Mouse (Mus musculus): Measurements from ENCODE around the gene Gtf2f1. TPM values are rescaled to one million over a fixed set of nuclear protein-coding genes. Genes with fewer than 3 reads are reported as not detected.
"Not testable (repeated sequence)": the region's sequence is repeated elsewhere in the genome, so short reads cannot be mapped to it uniquely, and the experiment has no call there.

The Gtf2f1 gene
- polyA plus RNA-seq (2012; rRNA removed): 175 and 195 TPM in 2 replicates

GRCm38 (mm10) chr17:57011236-57012141 lies at the start of gene Gtf2f1, which contains the start of gene Gm17949:
Gene Gtf2f1 (minus strand): TSS chr17:57011288.
Gene Gm17949 (plus strand): TSS chr17:57011469.
- Histone ChIP-seq H3K27ac (ENCODE audit: control insufficient read depth, insufficient read depth, low read depth, low read length) (peak within 1 kb of the TSS; percentile 97), H3K27me3 (ENCODE audit: control insufficient read depth, insufficient read depth, low read length) (no peaks in the 10 kb centered on the region), H3K4me1 (ENCODE audit: control insufficient read depth, insufficient read depth, low read length) (peaks cover 5% of the 10 kb centered on the region), H3K36me3 (ENCODE audit: control insufficient read depth, insufficient read depth, low read length) (no peaks in the 10 kb centered on the region; the same call in 1 of the 2 replicates), H3K4me3 (ENCODE audit: control insufficient read depth, low read depth, low read length) (peak within 1 kb of the TSS; percentile 97)
- TF ChIP-seq POLR2A (IDR thresholded peaks at IDR 0.05; ENCODE audit: control insufficient read depth, low read depth, low read length) (peak; percentile 99), CTCF (IDR thresholded peaks at IDR 0.05; ENCODE audit: control insufficient read depth, insufficient read depth, insufficient replicate concordance, low read depth, low read length) (no peak)

DNA sequence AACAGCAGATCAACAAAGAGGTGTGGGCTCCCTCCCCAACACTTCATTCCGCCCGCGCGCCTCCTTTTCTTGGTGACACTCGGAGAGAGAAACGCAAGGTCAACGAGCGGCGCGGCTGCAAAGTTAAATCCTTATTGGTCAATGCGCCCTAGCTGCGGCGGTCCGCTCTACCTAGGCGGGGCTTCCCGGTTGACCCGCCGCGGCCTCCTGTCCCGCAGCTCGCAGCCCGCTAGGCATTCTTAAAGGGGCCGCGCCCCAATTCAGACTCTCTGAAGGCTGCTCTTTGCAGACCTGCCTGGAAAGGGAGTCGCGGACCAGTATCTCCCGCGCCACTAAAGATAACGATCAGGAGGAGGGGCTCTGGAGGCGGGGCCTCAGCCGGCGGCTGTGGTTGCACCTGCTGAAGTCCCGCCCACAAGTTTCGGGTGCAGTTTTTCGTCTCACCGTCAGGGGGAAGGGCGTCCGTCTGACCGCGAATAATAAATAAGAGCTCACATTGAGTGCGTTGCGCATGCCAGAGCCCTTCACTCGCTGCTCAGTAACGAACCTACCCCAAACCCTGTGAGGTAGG lies 49.2 kb upstream of the Gtf2f1 start:
- Histone ChIP-seq H3K27me3 (ENCODE audit: control insufficient read depth, insufficient read depth, low read length) (no peaks in the 10 kb centered on the region; the same call in 1 of the 2 replicates), H3K36me3 (ENCODE audit: control insufficient read depth, insufficient read depth, low read length) (no peaks in the 10 kb centered on the region), H3K4me3 (ENCODE audit: control insufficient read depth, low read depth, low read length) (peak overlapping the region; percentile 86), H3K27ac (ENCODE audit: control insufficient read depth, insufficient read depth, low read depth, low read length) (peak overlapping the region; percentile 59; the same call in 1 of the 2 replicates), H3K4me1 (ENCODE audit: control insufficient read depth, insufficient read depth, low read length) (peaks cover 19% of the 10 kb centered on the region)
- TF ChIP-seq CTCF (IDR thresholded peaks at IDR 0.05; ENCODE audit: control insufficient read depth, insufficient read depth, insufficient replicate concordance, low read depth, low read length) (peak; percentile 59), POLR2A (IDR thresholded peaks at IDR 0.05; ENCODE audit: control insufficient read depth, low read depth, low read length) (0 out of 2 replicates have a peak, but pooled peaks have one; percentile 14)

DNA sequence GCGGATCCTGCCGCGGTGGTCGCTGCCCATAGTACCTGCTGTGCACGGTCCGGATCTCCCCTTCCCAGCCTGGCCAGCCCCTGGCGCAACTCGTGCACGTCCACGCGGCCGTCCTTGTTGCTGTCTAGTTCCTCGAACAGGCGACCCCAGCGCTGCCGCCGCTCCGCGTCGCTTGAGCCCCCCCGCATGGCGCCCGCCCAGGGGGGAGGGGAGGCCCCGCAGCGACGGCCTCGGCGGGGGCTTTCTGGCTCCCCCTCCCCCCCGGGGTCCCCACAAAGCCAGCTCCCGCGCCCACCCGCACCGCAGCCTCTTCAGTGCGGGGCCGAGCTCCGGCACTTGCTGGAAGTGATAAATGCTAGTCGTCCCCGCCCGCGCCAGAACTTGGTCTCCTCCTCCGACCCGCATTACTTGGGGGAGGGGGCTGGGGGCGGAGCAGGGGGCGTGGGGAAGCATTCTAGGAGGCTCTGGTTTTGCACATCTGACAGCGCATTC lies 48.4 kb upstream of the Gtf2f1 start, which contains the start of gene Slc25a23:
Gene Slc25a23 (minus strand): TSS at position 378 of the 492 bp plus-strand sequence.
- Histone ChIP-seq H3K4me1 (ENCODE audit: control insufficient read depth, insufficient read depth, low read length) (peaks cover 21% of the 10 kb centered on the region), H3K27me3 (ENCODE audit: control insufficient read depth, insufficient read depth, low read length) (no peaks in the 10 kb centered on the region; the same call in 1 of the 2 replicates), H3K4me3 (ENCODE audit: control insufficient read depth, low read depth, low read length) (peak within 1 kb of the TSS; percentile 91), H3K36me3 (ENCODE audit: control insufficient read depth, insufficient read depth, low read length) (no peaks in the 10 kb centered on the region), H3K27ac (ENCODE audit: control insufficient read depth, insufficient read depth, low read depth, low read length) (peak within 1 kb of the TSS; percentile 59; the same call in 1 of the 2 replicates)
- TF ChIP-seq CTCF (IDR thresholded peaks at IDR 0.05; ENCODE audit: control insufficient read depth, insufficient read depth, insufficient replicate concordance, low read depth, low read length) (no peak), POLR2A (IDR thresholded peaks at IDR 0.05; ENCODE audit: control insufficient read depth, low read depth, low read length) (no peak)

- Histone ChIP-seq H3K27me3 (ENCODE audit: control insufficient read depth, insufficient read depth, low read length) (no peaks in the 10 kb centered on the region; the same call in 1 of the 2 replicates), H3K27ac (ENCODE audit: control insufficient read depth, insufficient read depth, low read depth, low read length) (no peak within 1 kb of the TSS), H3K4me1 (ENCODE audit: control insufficient read depth, insufficient read depth, low read length) (peaks cover 24% of the 10 kb centered on the region), H3K36me3 (ENCODE audit: control insufficient read depth, insufficient read depth, low read length) (no peaks in the 10 kb centered on the region), H3K4me3 (ENCODE audit: control insufficient read depth, low read depth, low read length) (peak within 1 kb of the TSS; percentile 91)
- TF ChIP-seq POLR2A (IDR thresholded peaks at IDR 0.05; ENCODE audit: control insufficient read depth, low read depth, low read length) (no peak), CTCF (IDR thresholded peaks at IDR 0.05; ENCODE audit: control insufficient read depth, insufficient read depth, insufficient replicate concordance, low read depth, low read length) (no peak)
Observed at GRCm38 (mm10) chr17:57058891-57059485, 47.9 kb upstream of the Gtf2f1 start, which contains the start of gene Crb3. Gene Crb3 (plus strand): TSS chr17:57059105.

DNA sequence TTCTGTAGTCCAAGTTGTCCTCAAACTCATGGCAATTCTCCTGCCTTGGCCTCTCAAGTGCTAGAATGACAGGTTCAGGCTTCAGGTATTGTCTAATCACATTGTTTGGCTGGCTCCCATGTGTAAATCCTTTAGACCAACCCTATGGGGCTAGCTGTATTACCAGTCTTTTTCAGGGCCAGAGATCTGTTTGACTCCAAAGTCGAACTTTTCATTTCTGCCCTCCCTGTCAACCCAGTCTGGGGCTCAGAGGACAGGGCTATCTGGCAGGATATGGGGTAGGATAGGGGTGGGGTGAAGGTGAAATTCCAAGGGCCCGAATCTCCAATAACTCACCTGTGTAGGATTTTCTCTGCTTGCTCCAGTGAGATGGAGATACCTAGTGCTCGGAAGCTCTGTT lies 45.2 kb upstream of the Gtf2f1 start:
- no peak overlapping the region for H3K4me3 ChIP-seq (ENCODE audit: control insufficient read depth, low read depth, low read length)
- no peaks in the 10 kb centered on the region for H3K27me3 ChIP-seq (ENCODE audit: control insufficient read depth, insufficient read depth, low read length)
- TF ChIP-seq CTCF (IDR thresholded peaks at IDR 0.05; ENCODE audit: control insufficient read depth, insufficient read depth, insufficient replicate concordance, low read depth, low read length) (no peak), POLR2A (IDR thresholded peaks at IDR 0.05; ENCODE audit: control insufficient read depth, low read depth, low read length) (no peak)
- no peaks in the 10 kb centered on the region for H3K36me3 ChIP-seq (ENCODE audit: control insufficient read depth, insufficient read depth, low read length)
- H3K4me1 ChIP-seq (ENCODE audit: control insufficient read depth, insufficient read depth, low read length): peaks cover 16% of the 10 kb centered on the region
- H3K27ac ChIP-seq (ENCODE audit: control insufficient read depth, insufficient read depth, low read depth, low read length): no peak overlapping the region

DNA sequence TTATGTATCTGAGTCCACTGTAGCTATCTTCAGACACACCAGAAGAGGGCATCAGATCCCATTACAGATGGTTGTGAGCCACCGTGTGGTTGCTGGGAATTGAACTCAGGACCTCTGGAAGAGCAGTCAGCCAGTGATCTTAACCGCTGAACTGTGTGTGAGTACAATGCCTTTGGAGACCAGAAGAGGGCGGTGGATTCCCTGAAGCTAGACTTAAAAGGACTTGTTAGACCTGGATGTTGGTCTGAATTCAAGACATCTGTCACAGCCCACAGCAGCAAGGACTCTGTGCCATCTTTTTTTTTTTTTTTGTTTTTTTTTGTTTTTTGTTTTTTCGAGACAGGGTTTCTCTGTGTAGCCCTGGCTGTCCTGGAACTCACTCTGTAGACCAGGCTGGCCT lies 40.6 kb upstream of the Gtf2f1 start:
- H3K4me1 ChIP-seq (ENCODE audit: control insufficient read depth, insufficient read depth, low read length): peaks cover 17% of the 10 kb centered on the region
- H3K27me3 ChIP-seq (ENCODE audit: control insufficient read depth, insufficient read depth, low read length); H3K36me3 ChIP-seq (ENCODE audit: control insufficient read depth, insufficient read depth, low read length); H3K27ac ChIP-seq (ENCODE audit: control insufficient read depth, insufficient read depth, low read depth, low read length); H3K4me3 ChIP-seq (ENCODE audit: control insufficient read depth, low read depth, low read length): not testable (repeated sequence)

DNA sequence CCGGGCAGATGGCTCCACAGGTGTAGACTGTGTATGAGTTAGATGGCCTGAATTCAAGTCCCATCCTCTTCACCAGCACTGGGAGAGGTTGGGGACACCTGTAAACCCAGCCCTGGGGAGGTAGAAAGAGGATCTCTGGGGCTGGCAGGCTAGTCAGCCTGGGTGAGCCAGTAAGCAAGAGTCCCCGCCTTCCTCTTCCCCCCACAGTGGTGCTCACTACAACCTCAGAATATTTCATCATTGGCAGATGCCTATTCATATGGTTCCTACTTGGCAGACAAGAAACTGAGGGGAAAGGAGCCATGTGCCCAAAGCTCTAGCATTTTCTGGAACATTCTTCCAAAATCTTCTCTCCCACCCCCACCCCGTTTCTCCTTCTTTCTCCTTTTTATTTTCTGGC lies 37.7 kb upstream of the Gtf2f1 start:
- no peak overlapping the region for H3K27ac ChIP-seq (ENCODE audit: control insufficient read depth, insufficient read depth, low read depth, low read length)
- no peaks in the 10 kb centered on the region for H3K27me3 ChIP-seq (ENCODE audit: control insufficient read depth, insufficient read depth, low read length)
- no peaks in the 10 kb centered on the region for H3K36me3 ChIP-seq (ENCODE audit: control insufficient read depth, insufficient read depth, low read length)
- no peak overlapping the region for H3K4me3 ChIP-seq (ENCODE audit: control insufficient read depth, low read depth, low read length)
- peaks cover 12% of the 10 kb centered on the region for H3K4me1 ChIP-seq (ENCODE audit: control insufficient read depth, insufficient read depth, low read length)
- TF ChIP-seq CTCF (IDR thresholded peaks at IDR 0.05; ENCODE audit: control insufficient read depth, insufficient read depth, insufficient replicate concordance, low read depth, low read length) (no peak), POLR2A (IDR thresholded peaks at IDR 0.05; ENCODE audit: control insufficient read depth, low read depth, low read length) (no peak)
